Mouse (Mus musculus): Measurements from ENCODE around the gene Atp6v1g1. TPM values are rescaled to one million over a fixed set of nuclear protein-coding genes. Genes with fewer than 3 reads are reported as not detected.

The Atp6v1g1 gene
- 67.2 and 105 TPM in 2 replicates for total RNA-seq (2012; rRNA removed)

DNA sequence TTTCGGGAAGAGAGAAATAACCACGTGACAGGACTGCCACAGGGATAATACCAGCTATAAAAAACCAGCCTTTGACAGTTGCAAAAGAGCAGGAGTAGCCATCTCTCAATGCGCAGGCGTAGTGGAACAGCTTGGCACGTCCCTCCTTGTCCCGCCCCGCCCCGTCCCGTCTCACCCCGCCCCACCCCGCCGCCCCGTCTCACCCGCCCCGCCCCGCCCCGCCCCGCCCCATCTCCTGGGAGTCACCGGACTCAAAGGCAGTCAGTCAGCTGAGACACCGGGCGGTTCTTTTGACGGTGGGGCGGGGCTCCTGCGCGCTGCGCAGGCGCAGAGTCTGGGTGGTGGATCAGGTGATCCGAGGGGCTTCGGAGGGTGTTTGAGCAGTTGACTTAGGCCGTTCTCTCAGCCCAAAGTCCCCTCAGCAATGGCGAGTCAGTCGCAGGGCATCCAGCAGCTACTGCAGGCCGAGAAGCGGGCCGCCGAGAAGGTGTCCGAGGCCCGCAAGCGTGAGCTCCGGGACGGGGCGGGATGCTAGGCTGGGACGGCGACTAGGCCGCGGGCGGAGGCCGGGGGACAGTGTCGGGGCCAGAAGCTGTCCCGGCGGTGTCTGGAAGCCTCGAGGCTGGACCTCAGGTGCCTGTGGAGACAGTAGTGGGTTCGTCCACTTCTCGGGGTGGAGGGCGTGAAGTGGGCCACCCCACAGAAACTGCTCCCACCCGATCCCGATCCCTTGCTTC is at the start of gene Atp6v1g1:
Gene Atp6v1g1, plus strand, starts transcription at position 279 of the 737 bp plus-strand sequence.
- no peak; the same call in 1 of the 2 replicates for TF ChIP-seq HCFC1 (IDR thresholded peaks at IDR 0.05; ENCODE audit: borderline replicate concordance, insufficient read depth, low read length)
- TF ChIP-seq ZNF384 (IDR thresholded peaks at IDR 0.05; ENCODE audit: low read depth, low read length), result no peak
- no peak for TF ChIP-seq ZC3H11A (IDR thresholded peaks at IDR 0.05; ENCODE audit: borderline replicate concordance, low read depth, low read length)
- TF ChIP-seq MAFK (IDR thresholded peaks at IDR 0.05; ENCODE audit: insufficient read depth, low read depth, low read length), result no peak
- TF ChIP-seq CHD2 (IDR thresholded peaks at IDR 0.05; ENCODE audit: low read depth, low read length), result no peak
- Histone ChIP-seq H3K9me3 (ENCODE audit: control insufficient read depth, insufficient read depth, low read depth, low read length) (no peaks in the 10 kb centered on the region), H3K27ac (ENCODE audit: insufficient read depth, low read depth, low read length, poor library complexity, severe bottlenecking) (peak within 1 kb of the TSS; percentile 24; the same call in 1 of the 2 replicates), H3K36me3 (ENCODE audit: control insufficient read depth, insufficient read depth, low read length, poor library complexity, severe bottlenecking) (peaks cover 7% of the 10 kb centered on the region), H3K4me3 (ENCODE audit: insufficient read depth in 1 of 2, low read depth in 1 of 2, low read length in 2 of 2, poor library complexity in 1 of 2, severe bottlenecking in 1 of 2) (peak within 1 kb of the TSS; percentile 96 to 97), H3K9ac (ENCODE audit: insufficient read depth, low read depth, low read length, poor library complexity, severe bottlenecking) (peak within 1 kb of the TSS; percentile 95), H3K4me1 (ENCODE audit: control insufficient read depth in 2 of 2, insufficient read depth in 2 of 2, low read length in 2 of 2, poor library complexity in 1 of 2) (peaks cover 0 to 9% of the 10 kb centered on the region in 2 experiments; a peak in 3 of 4 replicates)
- DNase-seq (ENCODE audit: low read depth, low spot score), result peak; percentile 86
- in situ Hi-C loops (cut with MboI; ENCODE audit: low sequenced_read_pairs in 2 of 2, unreplicated experiment in 2 of 2), result no loop called here

DNA sequence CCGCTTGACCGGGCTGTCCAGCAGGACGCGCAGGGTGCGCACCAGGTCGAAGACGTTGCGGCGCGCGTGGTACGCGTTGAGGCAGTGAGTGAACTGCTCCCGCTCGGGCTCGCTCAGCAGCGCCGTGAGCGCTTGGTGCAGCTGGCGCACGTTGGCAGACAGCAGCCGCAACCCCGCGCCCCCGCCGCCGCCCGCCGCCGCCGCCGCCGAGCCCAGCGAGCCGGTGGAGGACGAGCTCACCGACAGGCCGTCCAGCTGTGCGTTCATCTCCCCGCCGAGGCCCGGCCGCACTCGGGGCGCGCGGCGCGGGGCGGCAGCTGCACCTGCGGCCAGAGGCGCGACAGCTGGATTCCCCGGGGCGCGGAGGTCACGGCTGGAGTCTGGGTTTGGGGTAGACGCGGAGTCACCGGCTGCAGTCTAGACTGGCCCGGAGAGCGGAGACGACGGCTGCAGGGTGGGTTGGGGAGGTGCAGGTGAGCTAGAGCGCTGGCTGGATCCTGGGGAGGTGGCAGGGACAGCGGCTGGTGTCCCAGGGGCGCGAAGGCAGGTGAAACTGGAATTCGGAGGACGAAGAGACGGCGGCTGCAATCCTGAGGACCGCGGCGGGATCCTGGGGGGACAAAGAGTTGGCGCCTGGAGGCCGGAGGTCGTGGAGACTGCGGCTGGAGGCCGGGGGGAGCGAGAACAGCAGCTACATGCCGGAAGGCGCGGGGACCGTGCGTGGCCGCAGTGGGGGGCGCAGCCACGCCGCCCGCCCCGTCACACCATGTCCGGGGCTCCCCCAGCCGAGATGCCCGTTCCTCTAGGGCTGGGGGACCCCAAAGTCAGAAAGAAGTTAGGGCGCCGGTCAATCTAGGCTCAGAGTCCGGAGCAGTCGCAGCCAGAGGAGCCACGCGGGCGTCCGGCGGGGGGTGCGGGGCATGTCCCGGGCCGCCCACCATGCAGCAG is 49.3 kb upstream of the Atp6v1g1 start:
- Histone ChIP-seq H3K4me3 (ENCODE audit: insufficient read depth in 1 of 2, low read depth in 1 of 2, low read length in 2 of 2, poor library complexity in 1 of 2, severe bottlenecking in 1 of 2) (peak overlapping the region; percentile 80 to 88), H3K9me3 (ENCODE audit: control insufficient read depth, insufficient read depth, low read depth, low read length) (no peaks in the 10 kb centered on the region), H3K27ac (ENCODE audit: insufficient read depth, low read depth, low read length, poor library complexity, severe bottlenecking) (no peak overlapping the region), H3K4me1 (ENCODE audit: control insufficient read depth in 2 of 2, insufficient read depth in 2 of 2, low read length in 2 of 2, poor library complexity in 1 of 2) (peaks cover 2% of the 10 kb centered on the region in 2 experiments; a peak in 1 of 4 replicates), H3K9ac (ENCODE audit: insufficient read depth, low read depth, low read length, poor library complexity, severe bottlenecking) (peak overlapping the region; percentile 78), H3K36me3 (ENCODE audit: control insufficient read depth, insufficient read depth, low read length, poor library complexity, severe bottlenecking) (peaks cover 5% of the 10 kb centered on the region; the same call in 1 of the 2 replicates)
- in situ Hi-C loops (cut with MboI; ENCODE audit: low sequenced_read_pairs in 2 of 2, unreplicated experiment in 2 of 2), result no loop called here
- TF ChIP-seq ZNF384 (IDR thresholded peaks at IDR 0.05; ENCODE audit: low read depth, low read length), result no peak
- TF ChIP-seq HCFC1 (IDR thresholded peaks at IDR 0.05; ENCODE audit: borderline replicate concordance, insufficient read depth, low read length), result no peak
- TF ChIP-seq ZC3H11A (IDR thresholded peaks at IDR 0.05; ENCODE audit: borderline replicate concordance, low read depth, low read length), result no peak
- no peak for TF ChIP-seq CHD2 (IDR thresholded peaks at IDR 0.05; ENCODE audit: low read depth, low read length)
- no peak for TF ChIP-seq MAFK (IDR thresholded peaks at IDR 0.05; ENCODE audit: insufficient read depth, low read depth, low read length)
- DNase-seq (ENCODE audit: low read depth, low spot score), result no peak

DNA sequence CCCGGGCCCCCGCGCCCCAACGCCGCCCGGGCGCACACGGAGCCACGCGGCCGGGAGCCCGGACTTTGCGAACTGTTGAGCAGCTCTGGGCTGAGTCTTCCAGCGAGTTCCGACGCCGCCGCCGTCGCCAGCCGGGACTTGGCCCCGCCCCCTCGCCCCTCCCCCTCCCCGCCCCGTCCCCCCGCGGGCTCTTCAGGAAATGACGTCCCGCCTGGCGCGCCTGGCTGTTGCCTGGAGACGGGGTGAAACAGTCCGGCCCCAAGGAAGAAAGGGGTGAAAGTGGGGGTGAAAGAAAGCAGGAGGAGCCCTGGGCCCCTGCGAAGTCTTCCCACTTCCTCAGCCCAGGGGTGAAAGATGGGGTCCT is 48.7 kb upstream of the Atp6v1g1 start, which contains the start of gene Whrn:
Gene Whrn, minus strand, starts transcription at position 77 of the 364 bp plus-strand sequence.
- Histone ChIP-seq H3K9me3 (ENCODE audit: control insufficient read depth, insufficient read depth, low read depth, low read length) (no peaks in the 10 kb centered on the region), H3K9ac (ENCODE audit: insufficient read depth, low read depth, low read length, poor library complexity, severe bottlenecking) (peak within 1 kb of the TSS; percentile 78), H3K4me1 (ENCODE audit: control insufficient read depth in 2 of 2, insufficient read depth in 2 of 2, low read length in 2 of 2, poor library complexity in 1 of 2) (peaks cover 2% of the 10 kb centered on the region in 2 experiments; a peak in 1 of 4 replicates), H3K4me3 (ENCODE audit: insufficient read depth in 1 of 2, low read depth in 1 of 2, low read length in 2 of 2, poor library complexity in 1 of 2, severe bottlenecking in 1 of 2) (peak within 1 kb of the TSS; percentile 80 to 88), H3K27ac (ENCODE audit: insufficient read depth, low read depth, low read length, poor library complexity, severe bottlenecking) (no peak within 1 kb of the TSS), H3K36me3 (ENCODE audit: control insufficient read depth, insufficient read depth, low read length, poor library complexity, severe bottlenecking) (peaks cover 5% of the 10 kb centered on the region; the same call in 1 of the 2 replicates)
- no peak for DNase-seq (ENCODE audit: low read depth, low spot score)
- no peak for TF ChIP-seq CHD2 (IDR thresholded peaks at IDR 0.05; ENCODE audit: low read depth, low read length)
- no peak for TF ChIP-seq ZC3H11A (IDR thresholded peaks at IDR 0.05; ENCODE audit: borderline replicate concordance, low read depth, low read length)
- TF ChIP-seq ZNF384 (IDR thresholded peaks at IDR 0.05; ENCODE audit: low read depth, low read length), result no peak
- no peak for TF ChIP-seq HCFC1 (IDR thresholded peaks at IDR 0.05; ENCODE audit: borderline replicate concordance, insufficient read depth, low read length)
- TF ChIP-seq MAFK (IDR thresholded peaks at IDR 0.05; ENCODE audit: insufficient read depth, low read depth, low read length), result no peak
- in situ Hi-C loops (cut with MboI; ENCODE audit: low sequenced_read_pairs in 2 of 2, unreplicated experiment in 2 of 2), result no loop called here

DNA sequence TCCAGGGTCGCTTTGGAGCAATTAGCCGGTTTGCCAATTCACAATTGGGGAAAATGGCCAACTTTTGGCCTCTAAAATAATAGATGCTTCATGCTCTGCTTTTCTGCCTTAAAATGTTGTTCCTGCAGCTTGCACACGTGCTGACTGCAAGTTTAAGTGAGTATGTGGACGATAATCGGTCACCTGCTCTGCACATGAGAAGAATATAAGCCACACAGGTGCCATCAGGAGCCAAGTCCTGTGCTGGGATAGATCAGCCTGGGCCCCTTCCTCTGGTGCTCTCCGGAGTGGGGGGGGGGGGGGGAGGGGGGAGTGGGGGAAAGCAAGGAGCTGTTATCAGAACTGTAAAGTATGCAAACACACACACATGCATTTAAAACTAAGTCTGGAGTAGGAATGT is 48.3 kb upstream of the Atp6v1g1 start:
- no peak for DNase-seq (ENCODE audit: low read depth, low spot score)
- Histone ChIP-seq H3K9ac (ENCODE audit: insufficient read depth, low read depth, low read length, poor library complexity, severe bottlenecking) (peak overlapping the region; percentile 62; the same call in 1 of the 2 replicates), H3K9me3 (ENCODE audit: control insufficient read depth, insufficient read depth, low read depth, low read length) (no peaks in the 10 kb centered on the region), H3K27ac (ENCODE audit: insufficient read depth, low read depth, low read length, poor library complexity, severe bottlenecking) (no peak overlapping the region), H3K36me3 (ENCODE audit: control insufficient read depth, insufficient read depth, low read length, poor library complexity, severe bottlenecking) (peaks cover 5% of the 10 kb centered on the region; the same call in 1 of the 2 replicates), H3K4me1 (ENCODE audit: control insufficient read depth in 2 of 2, insufficient read depth in 2 of 2, low read length in 2 of 2, poor library complexity in 1 of 2) (peaks cover 2% of the 10 kb centered on the region in 2 experiments; a peak in 1 of 4 replicates), H3K4me3 (ENCODE audit: insufficient read depth in 1 of 2, low read depth in 1 of 2, low read length in 2 of 2, poor library complexity in 1 of 2, severe bottlenecking in 1 of 2) (peak overlapping the region; percentile 80 to 88)
- TF ChIP-seq HCFC1 (IDR thresholded peaks at IDR 0.05; ENCODE audit: borderline replicate concordance, insufficient read depth, low read length) (no peak), CHD2 (IDR thresholded peaks at IDR 0.05; ENCODE audit: low read depth, low read length) (no peak), ZC3H11A (IDR thresholded peaks at IDR 0.05; ENCODE audit: borderline replicate concordance, low read depth, low read length) (no peak), MAFK (IDR thresholded peaks at IDR 0.05; ENCODE audit: insufficient read depth, low read depth, low read length) (no peak), ZNF384 (IDR thresholded peaks at IDR 0.05; ENCODE audit: low read depth, low read length) (no peak)
- in situ Hi-C loops (cut with MboI; ENCODE audit: low sequenced_read_pairs in 2 of 2, unreplicated experiment in 2 of 2), result no loop called here
